Mouse (Mus musculus): ENCODE measurements around the gene Vmn1r19. TPM values are rescaled to one million over a fixed set of nuclear protein-coding genes. Genes with fewer than 3 reads are reported as not detected.
"Not testable (repeated sequence)": the region's sequence is repeated elsewhere in the genome, so short reads cannot be mapped to it uniquely, and the experiment has no call there.

Vmn1r19 gene
- polyA plus RNA-seq (2017; shearing (Covaris generic)): not detected

DNA sequence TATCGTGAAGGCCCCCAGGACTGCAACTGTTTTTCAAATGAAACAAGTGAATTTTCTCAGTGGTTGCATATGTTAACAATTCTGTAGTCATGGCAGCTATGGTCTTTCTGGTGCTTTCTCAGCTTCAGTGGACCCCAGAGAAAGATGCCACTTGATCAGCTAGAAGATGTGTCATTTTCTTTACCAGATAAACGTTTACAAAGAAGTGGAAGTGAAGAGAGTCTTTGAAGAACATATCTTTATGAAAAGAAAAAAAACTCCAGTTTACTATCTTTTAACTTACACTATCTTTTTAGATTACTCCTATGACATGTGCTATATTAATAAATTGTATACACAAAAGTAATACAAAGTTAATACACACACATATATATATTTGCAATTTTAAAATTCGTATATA, at the start of gene Vmn1r19:
TSS of gene Vmn1r19 (plus strand) at position 301 of the 400 bp plus-strand sequence.
- not testable (repeated sequence) for ATAC-seq

DNA sequence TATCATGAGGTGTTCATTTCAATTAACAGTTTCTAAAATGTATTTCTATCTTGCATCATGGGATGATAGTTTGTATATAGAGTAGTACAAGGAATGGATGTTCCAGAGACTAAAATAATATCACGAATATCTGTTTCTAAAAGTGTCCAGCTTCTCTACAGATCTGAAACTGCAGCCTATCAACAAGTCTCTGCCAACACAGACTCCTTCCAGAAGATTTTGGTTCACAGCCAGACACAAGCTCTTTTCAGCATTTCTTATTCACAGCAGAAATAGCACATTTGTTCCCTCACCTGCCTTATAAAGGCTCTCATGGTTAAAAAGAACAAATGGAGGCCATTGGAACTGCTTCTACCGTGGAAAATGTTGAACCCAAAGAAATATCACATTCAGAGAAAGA, 46.7 kb upstream of the Vmn1r19 start:
- no peak for ATAC-seq

DNA sequence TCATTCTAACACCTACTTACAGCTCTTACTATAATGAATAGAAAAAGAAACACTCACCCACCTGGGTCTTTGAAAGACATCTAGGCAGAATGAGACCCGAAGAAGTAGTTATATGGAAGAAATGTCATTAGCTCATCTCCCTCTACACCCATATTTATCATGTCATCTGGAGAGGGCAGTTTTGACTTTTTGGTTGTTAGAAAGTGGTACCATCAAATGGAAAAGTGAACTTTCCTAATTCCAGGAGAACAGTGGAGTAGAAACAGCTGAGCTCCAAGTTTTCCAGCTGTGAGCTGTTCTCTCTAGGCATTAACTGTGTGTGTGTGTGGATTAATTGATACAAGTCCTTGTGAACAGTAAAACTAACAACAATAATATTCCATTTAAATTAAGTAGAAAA, 40.0 kb upstream of the Vmn1r19 start, which contains the start of gene Vmn1r17:
TSS of gene Vmn1r17 (minus strand) at position 101 of the 400 bp plus-strand sequence.
- no peak for ATAC-seq

DNA sequence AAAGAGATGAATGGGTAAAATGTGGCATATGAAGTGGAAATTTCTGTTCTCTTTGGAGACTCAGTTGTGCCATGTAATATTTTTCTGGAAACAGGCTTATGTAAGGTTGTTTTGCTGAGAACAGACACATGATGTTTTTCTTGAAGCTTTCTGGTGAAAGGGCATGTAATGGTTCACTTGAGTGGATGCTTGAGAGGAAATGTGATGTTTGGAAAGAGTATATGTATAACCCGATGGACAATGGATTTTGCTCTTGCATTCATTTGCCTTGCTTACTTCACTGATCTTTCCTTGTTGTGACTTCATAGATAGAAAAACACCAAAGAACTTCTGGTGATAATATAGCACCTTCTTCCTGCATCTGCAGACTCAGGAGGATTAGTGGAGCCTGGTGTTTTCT, 37.7 kb upstream of the Vmn1r19 start:
- ATAC-seq: not testable (repeated sequence)

DNA sequence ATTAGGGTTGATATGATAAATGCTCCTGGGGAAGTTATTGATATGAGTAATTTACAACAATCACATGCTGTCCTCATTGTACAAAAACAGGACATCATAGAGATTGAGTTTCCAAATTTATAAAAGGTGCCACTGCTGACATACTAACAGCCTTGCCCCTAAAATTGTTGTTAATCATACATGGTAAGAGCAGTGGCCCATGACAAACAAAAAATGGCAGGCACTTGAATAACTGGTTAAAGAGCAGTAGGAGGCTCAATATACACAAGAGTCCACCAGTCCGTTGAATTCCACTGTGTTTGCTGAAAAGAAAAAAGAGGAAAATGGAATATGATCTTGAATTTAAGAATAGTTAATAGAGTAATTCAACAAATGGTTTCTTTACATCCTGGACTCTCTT, 36.1 kb upstream of the Vmn1r19 start:
- ATAC-seq: no peak

DNA sequence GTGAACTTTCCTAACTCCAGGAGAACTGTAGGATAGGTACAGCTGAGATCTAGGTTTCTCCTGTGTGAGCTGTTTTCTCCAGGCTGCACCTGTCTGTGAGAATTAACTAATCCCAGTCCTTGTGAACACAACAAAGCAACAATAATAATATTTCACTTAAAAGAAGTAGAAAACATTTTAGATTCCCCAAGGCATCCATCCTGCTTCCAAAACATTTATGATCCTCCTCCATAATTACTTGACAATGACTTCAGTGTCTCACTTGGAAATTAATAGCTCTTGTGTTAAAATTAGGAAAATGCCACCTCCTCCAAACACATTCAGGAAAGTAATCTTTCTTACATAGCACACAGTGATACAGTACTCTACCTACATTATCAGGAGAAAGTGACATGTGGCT, 7.9 kb upstream of the Vmn1r19 start, which contains the start of gene Vmn1r18:
TSS of gene Vmn1r18 (minus strand) at position 101 of the 400 bp plus-strand sequence.
- ATAC-seq: no peak

DNA sequence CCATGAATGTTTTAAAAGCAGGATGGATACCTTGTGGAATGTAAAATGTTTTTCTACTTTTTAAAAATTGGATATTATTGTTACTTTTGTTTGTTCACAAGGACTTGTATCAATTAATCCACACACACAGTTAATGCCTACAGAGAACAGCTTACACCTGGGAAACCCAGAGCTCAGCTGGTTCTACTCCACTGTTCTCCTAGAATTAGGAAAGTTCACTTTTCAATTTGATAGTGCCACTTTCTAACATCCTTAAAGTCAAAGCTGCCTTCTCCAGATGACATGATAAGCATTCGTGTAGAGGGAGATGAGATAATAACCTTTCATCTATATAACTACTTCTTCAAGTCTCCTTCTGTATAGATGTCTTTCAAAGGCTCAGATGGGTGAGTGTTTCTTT, 25.1 kb downstream of the Vmn1r19 start, which contains the start of gene Vmn1r20:
TSS of gene Vmn1r20 (plus strand) at position 301 of the 400 bp plus-strand sequence.
- no peak for ATAC-seq

DNA sequence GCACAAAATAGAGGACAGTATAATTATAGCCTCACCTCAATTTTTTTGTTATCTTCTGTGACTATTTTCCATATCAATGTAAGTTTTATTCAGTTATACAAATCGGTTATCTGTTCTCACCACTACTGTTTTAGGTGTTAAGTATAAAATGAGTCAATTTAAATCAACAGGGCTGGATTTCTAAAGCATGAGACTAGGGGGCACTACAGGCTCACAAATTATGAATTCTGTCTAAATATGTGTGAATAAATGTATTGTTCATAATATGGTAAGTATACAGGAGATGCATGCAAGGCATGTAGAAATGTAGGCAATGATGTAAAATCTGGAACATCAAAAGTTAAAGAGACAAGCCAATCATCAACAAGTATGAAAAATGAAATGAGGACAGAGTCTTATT, 27.6 kb downstream of the Vmn1r19 start:
- peak; percentile 75 for ATAC-seq

Other genes with a start within 250 kb of the Vmn1r19 start
- not detected for gene Vmn1r12, start 246.9 kb upstream of the Vmn1r19 start, polyA plus RNA-seq (2017; shearing (Covaris generic))
- 1 to 10 TPM in 1 of 2 experiments, not detected in 1; 1.5 TPM for gene Vmn1r13, start 200.5 kb upstream of the Vmn1r19 start, polyA plus RNA-seq (2017; shearing (Covaris generic))
- not detected for gene Vmn1r14, start 172.1 kb upstream of the Vmn1r19 start, polyA plus RNA-seq (2017; shearing (Covaris generic))
- gene Vmn1r15, start 145.8 kb upstream of the Vmn1r19 start, polyA plus RNA-seq (2017; shearing (Covaris generic)): not detected
- gene Vmn1r16, start 74.3 kb upstream of the Vmn1r19 start, polyA plus RNA-seq (2017; shearing (Covaris generic)): not detected
- not detected for gene Vmn1r17, start 40.1 kb upstream of the Vmn1r19 start, polyA plus RNA-seq (2017; shearing (Covaris generic))
- gene Vmn1r18, start 8.0 kb upstream of the Vmn1r19 start, polyA plus RNA-seq (2017; shearing (Covaris generic)): not detected
- not detected for gene Vmn1r20, start 25.1 kb downstream of the Vmn1r19 start, polyA plus RNA-seq (2017; shearing (Covaris generic))
- gene Ppm1k, start 131.7 kb downstream of the Vmn1r19 start, polyA plus RNA-seq (2017; shearing (Covaris generic)): 10 to 100 TPM; 22.8 to 27.0 TPM
- gene Herc6, start 177.2 kb downstream of the Vmn1r19 start, polyA plus RNA-seq (2017; shearing (Covaris generic)): 10 to 100 TPM; 30.8 to 34.1 TPM

Data from CD4-positive, CD25-positive, alpha-beta regulatory T cell, adult 4 months (primary cell).